In the genomic region with DNA sequence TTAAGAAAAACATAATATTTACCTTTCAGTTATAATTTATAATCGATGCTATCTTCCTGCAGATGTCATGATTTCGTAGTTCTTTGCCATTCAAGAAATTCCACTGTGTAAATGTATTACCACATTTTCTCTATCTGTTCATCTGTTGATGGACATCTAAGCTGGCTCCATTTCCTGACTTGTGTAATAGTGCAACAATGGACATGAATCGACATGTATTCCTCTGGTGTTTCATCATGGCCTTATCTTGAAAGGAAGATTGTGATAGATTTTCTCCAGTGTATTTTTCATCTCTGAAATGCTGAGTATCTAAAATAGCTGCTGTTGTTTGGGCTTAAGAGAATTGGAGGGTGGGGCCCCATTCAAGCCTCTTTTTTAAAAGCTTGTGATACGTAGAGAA, we compare ENCODE assay signal across 26 mouse cellular contexts. TPM values are rescaled to one million over a fixed set of nuclear protein-coding genes. Genes with fewer than 3 reads are reported as not detected.
DNase-seq lines count a peak whose midpoint lies in the region; ATAC-seq and TF ChIP-seq lines count a peak whose summit lies in the region.
"Had no signal": no experiment of that assay in that cellular context is flagged by ENCODE, and none has a peak within 500 bp of the region (broad histone marks: within the 10 kb centered on the region; RNA-seq: fewer than 3 reads in every experiment).

No protein-coding gene starts in this region.

- H3K79me2 ChIP-seq in liver, adult 2 months (ENCODE audit: control insufficient read depth, insufficient read depth, low read length), result no peaks in the 10 kb centered on the region

- WGBS in liver, adult 2 months, result 25% methylated on average over 4 of the region's 4 CpGs
- 89% methylated on average over 4 of the region's 4 CpGs for WGBS in liver, embryonic 11.5 days
- WGBS in stomach, postnatal 0 days, result 59% methylated on average over 4 of the region's 4 CpGs
- 84% methylated on average over 4 of the region's 4 CpGs for WGBS in forebrain, postnatal 0 days

- TF ChIP-seq POLR2A in liver, adult 2 months (IDR thresholded peaks at IDR 0.05; ENCODE audit: extremely low read depth, insufficient read depth, low read length), result no peak

- H3K4me2 ChIP-seq in liver, embryonic 11.5 days, result no peak overlapping the region
- H3K4me2 ChIP-seq in stomach, postnatal 0 days (replicated peaks; ENCODE audit: low read depth), result no peak overlapping the region
- H3K4me2 ChIP-seq in forebrain, postnatal 0 days (ENCODE audit: low read depth), result no peak overlapping the region
- H3K4me2 ChIP-seq: embryonic facial prominence, embryonic 12.5 days; heart, embryonic 11.5 days; hindbrain, embryonic 12.5 days; hindbrain, embryonic 15.5 days had no signal

- peaks cover 15% of the 10 kb centered on the region; the same call in 1 of the 2 replicates for H3K4me1 ChIP-seq in liver, adult 2 months (ENCODE audit: control insufficient read depth, insufficient read depth, low read length)
- no peaks in the 10 kb centered on the region for H3K4me1 ChIP-seq in liver, embryonic 11.5 days (replicated peaks; ENCODE audit: control insufficient read depth, insufficient read depth, low read length)
- H3K4me1 ChIP-seq in stomach, postnatal 0 days (replicated peaks; ENCODE audit: control insufficient read depth, insufficient read depth), result no peaks in the 10 kb centered on the region
- H3K4me1 ChIP-seq in forebrain, postnatal 0 days (ENCODE audit: insufficient read depth), result no peaks in the 10 kb centered on the region
- H3K4me1 ChIP-seq: embryonic facial prominence, embryonic 12.5 days; forebrain, embryonic 10.5 days; hindbrain, embryonic 12.5 days; hindbrain, embryonic 15.5 days had no signal

- peak; percentile 92 for TF ChIP-seq EP300 in stomach, postnatal 0 days (optimal IDR thresholded peaks at IDR 0.05)

- peaks cover 4% of the 10 kb centered on the region; the same call in 1 of the 2 replicates for H3K36me3 ChIP-seq in liver, adult 2 months (ENCODE audit: control insufficient read depth, insufficient read depth, low read length)
- no peaks in the 10 kb centered on the region; the same call in 1 of the 2 replicates for H3K36me3 ChIP-seq in liver, embryonic 11.5 days (ENCODE audit: control insufficient read depth, insufficient read depth, low read length)
- no peaks in the 10 kb centered on the region for H3K36me3 ChIP-seq in stomach, postnatal 0 days (ENCODE audit: control insufficient read depth, insufficient read depth, low read length)
- peaks cover 2% of the 10 kb centered on the region; the same call in 1 of the 2 replicates for H3K36me3 ChIP-seq in forebrain, postnatal 0 days (ENCODE audit: insufficient read depth)

- H3K9ac ChIP-seq in liver, adult 2 months (ENCODE audit: low read depth, low read length), result no peak overlapping the region
- no peak overlapping the region for H3K9ac ChIP-seq in liver, embryonic 11.5 days (ENCODE audit: low read depth, low read length)
- H3K9ac ChIP-seq in stomach, postnatal 0 days (ENCODE audit: low read length), result no peak overlapping the region
- H3K9ac ChIP-seq in forebrain, postnatal 0 days, result no peak overlapping the region
- H3K9ac ChIP-seq: embryonic facial prominence, embryonic 12.5 days; hindbrain, embryonic 12.5 days; hindbrain, embryonic 15.5 days had no signal

- H3K27ac ChIP-seq in liver, adult 2 months (replicated peaks; ENCODE audit: insufficient read depth, low read depth, low read length), result peak overlapping the region; percentile 33; the same call in 1 of the 2 replicates
- no peak overlapping the region for H3K27ac ChIP-seq in liver, embryonic 11.5 days (ENCODE audit: low read depth, low read length)
- no peak overlapping the region for H3K27ac ChIP-seq in stomach, postnatal 0 days (replicated peaks)
- H3K27ac ChIP-seq in forebrain, postnatal 0 days (ENCODE audit: low read depth, low read length), result no peak overlapping the region
- H3K27ac ChIP-seq: embryonic facial prominence, embryonic 12.5 days; forebrain, embryonic 10.5 days; hindbrain, embryonic 12.5 days; hindbrain, embryonic 15.5 days had no signal

- no peaks in the 10 kb centered on the region for H3K9me3 ChIP-seq in liver, embryonic 11.5 days (ENCODE audit: control insufficient read depth, low read length)
- H3K9me3 ChIP-seq in stomach, postnatal 0 days (ENCODE audit: control insufficient read depth, low read length), result no peaks in the 10 kb centered on the region
- H3K9me3 ChIP-seq in forebrain, postnatal 0 days (ENCODE audit: low read length), result no peaks in the 10 kb centered on the region
- H3K9me3 ChIP-seq: embryonic facial prominence, embryonic 12.5 days; forebrain, embryonic 10.5 days; hindbrain, embryonic 12.5 days; hindbrain, embryonic 15.5 days had no signal

- peak; percentile 94 for DNase-seq in liver, adult 2 months (ENCODE audit: extremely low read depth, low read depth, low spot score)
- DNase-seq in liver, embryonic 11.5 days (ENCODE audit: low spot score), result no peak
- peak; percentile 11 for DNase-seq in urinary bladder, postnatal 14 days (ENCODE audit: low spot score)
- DNase-seq in urinary bladder, postnatal 36 days (ENCODE audit: low spot score in 2 of 2), result no peak
- no peak for DNase-seq in stomach, postnatal 0 days (ENCODE audit: low spot score)
- no peak for DNase-seq in forebrain, postnatal 0 days
- DNase-seq in Muller cell, postnatal 12 days (ENCODE audit: inconsistent ontology term), result no peak
- DNase-seq: adrenal gland, adult 8-10 months; adrenal gland, postnatal 25 days; cerebellum, adult 11-12 months; cerebellum, adult 8-10 months; cerebellum, postnatal 10 days; cerebellum, postnatal 36 days; embryo, embryonic 11 days; gastrocnemius, postnatal 25 days; heart, adult 11 months had no signal

- no peak overlapping the region for H3K4me3 ChIP-seq in liver, adult 2 months (ENCODE audit: insufficient read depth, low read depth, low read length)
- no peak overlapping the region for H3K4me3 ChIP-seq in liver, embryonic 11.5 days (ENCODE audit: low read depth, low read length)
- no peak overlapping the region for H3K4me3 ChIP-seq in stomach, postnatal 0 days (ENCODE audit: low read depth, low read length)
- no peak overlapping the region for H3K4me3 ChIP-seq in forebrain, postnatal 0 days (ENCODE audit: low read depth, low read length)
- H3K4me3 ChIP-seq: embryonic facial prominence, embryonic 12.5 days; erythroblast, embryonic 14.5 days; forebrain, embryonic 10.5 days; hindbrain, embryonic 12.5 days; hindbrain, embryonic 15.5 days had no signal

- ATAC-seq in liver, embryonic 11.5 days (replicated peaks; ENCODE audit: low FRiP score), result no peak
- peak; percentile 83 for ATAC-seq in granulocyte monocyte progenitor cell, adult 5-6 weeks (replicated peaks; ENCODE audit: poor library complexity, severe bottlenecking)
- ATAC-seq in stomach, postnatal 0 days (ENCODE audit: low FRiP score, low TSS enrichment), result no peak
- no peak for ATAC-seq in forebrain, postnatal 0 days
- ATAC-seq: activated CD4-positive, CD25-positive, alpha-beta regulatory T cell, adult 4 months; CD4-positive, CD25-positive, alpha-beta regulatory T cell, adult 4 months; forebrain, embryonic 14.5 days had no signal

- no peaks in the 10 kb centered on the region for H3K27me3 ChIP-seq in liver, adult 2 months (ENCODE audit: control insufficient read depth, insufficient read depth, low read length)
- H3K27me3 ChIP-seq in liver, embryonic 11.5 days (replicated peaks; ENCODE audit: control insufficient read depth, insufficient read depth, low read length), result no peaks in the 10 kb centered on the region
- no peaks in the 10 kb centered on the region for H3K27me3 ChIP-seq in stomach, postnatal 0 days (ENCODE audit: control insufficient read depth, insufficient read depth, low read length)
- H3K27me3 ChIP-seq in forebrain, postnatal 0 days (ENCODE audit: insufficient read depth, low read length), result no peaks in the 10 kb centered on the region
- H3K27me3 ChIP-seq: embryonic facial prominence, embryonic 12.5 days; hindbrain, embryonic 12.5 days; hindbrain, embryonic 15.5 days had no signal

- TF ChIP-seq CTCF in liver, adult 2 months (IDR thresholded peaks at IDR 0.05; ENCODE audit: low read depth, low read length), result no peak
- no peak for TF ChIP-seq CTCF in stomach, postnatal 0 days (IDR thresholded peaks at IDR 0.05; ENCODE audit: low read depth)
- no peak for TF ChIP-seq CTCF in forebrain, postnatal 0 days (IDR thresholded peaks at IDR 0.05; ENCODE audit: low read depth)

RNA-seq across cellular contexts. Expression of a gene that starts 27.1 kb away (rescaled TPM):
- 7.3 and 7.8 TPM in 2 replicates for total RNA-seq in liver, adult 2 months (2014; rRNA removed)
- polyA plus RNA-seq in liver, adult 2 months (2012; rRNA removed), result 2.0 and 2.5 TPM in 2 replicates
- 44.6 and 50.5 TPM in 2 replicates for polyA plus RNA-seq in liver, embryonic 11.5 days (2014; fragmentation: Nextera tagmentation; extraction: Ambion mirVana)
- 33.9 and 35.4 TPM in 2 replicates for total RNA-seq in granulocyte monocyte progenitor cell, adult 5-6 weeks (2014; fragmentation: Nextera tagmentation)
- total RNA-seq in granulocyte monocyte progenitor cell, adult 5-6 weeks (2017), result 61.3 and 66.4 TPM in 2 replicates
- polyA plus RNA-seq in stomach, postnatal 0 days (2015; fragmentation: Nextera tagmentation; extraction: Ambion mirVana), result 11.1 and 12.0 TPM in 2 replicates
- total RNA-seq in forebrain, postnatal 0 days (2014; rRNA removed), result 25.3 and 28.0 TPM in 2 replicates
- 22.5 and 26.3 TPM in 2 replicates for polyA plus RNA-seq in forebrain, postnatal 0 days (2015; fragmentation: Nextera tagmentation; extraction: Ambion mirVana)

RNA-seq across cellular contexts. Expression of a gene that starts 27.5 kb away (rescaled TPM):
- total RNA-seq in liver, adult 2 months (2014; rRNA removed), result 6.4 and 8.3 TPM in 2 replicates
- polyA plus RNA-seq in liver, adult 2 months (2012; rRNA removed), result 0.70 and 0.97 TPM in 2 replicates
- polyA plus RNA-seq in liver, embryonic 11.5 days (2014; fragmentation: Nextera tagmentation; extraction: Ambion mirVana), result 15.9 and 17.8 TPM in 2 replicates
- total RNA-seq in granulocyte monocyte progenitor cell, adult 5-6 weeks (2014; fragmentation: Nextera tagmentation), result 15.2 and 28.1 TPM in 2 replicates
- total RNA-seq in granulocyte monocyte progenitor cell, adult 5-6 weeks (2017), result 31.3 and 41.3 TPM in 2 replicates
- polyA plus RNA-seq in stomach, postnatal 0 days (2015; fragmentation: Nextera tagmentation; extraction: Ambion mirVana), result 6.1 and 7.6 TPM in 2 replicates
- total RNA-seq in forebrain, postnatal 0 days (2014; rRNA removed), result 18.8 and 20.6 TPM in 2 replicates
- 9.3 and 12.6 TPM in 2 replicates for polyA plus RNA-seq in forebrain, postnatal 0 days (2015; fragmentation: Nextera tagmentation; extraction: Ambion mirVana)
- polyA plus RNA-seq: erythroblast, embryonic 14.5 days had no signal

Comparison
In these comparisons a context has a peak if more than half of its experiments do, and no peak if none do; other contexts are left out.
1. DNase-seq: peak in liver, adult 2 months (single experiment) and urinary bladder, postnatal 14 days (single experiment); none in liver, embryonic 11.5 days (single experiment), urinary bladder, postnatal 36 days (0 of 2), stomach, postnatal 0 days (single experiment), forebrain, postnatal 0 days (single experiment) and Muller cell, postnatal 12 days (single experiment).